Mouse (Mus musculus) lung, postnatal 36 days (tissue): ENCODE measurements around the gene Gm5431.
"Not testable (repeated sequence)": the region's sequence is repeated elsewhere in the genome, so short reads cannot be mapped to it uniquely, and the experiment has no call there.

Source experiments
- DNase-seq: peaks from one replicate; pipeline ENCODE4 v3.0.0; 2022; ENCODE audit warnings: mixed read lengths

Gm5431 gene

GRCm38 (mm10) chr11:48870781-48871180, 31.2 kb downstream of the Gm5431 start:
- no peak for DNase-seq

GRCm38 (mm10) chr11:48869380-48870110, 32.5 kb downstream of the Gm5431 start:
- DNase-seq = peak; percentile 31

GRCm38 (mm10) chr11:48866481-48866880, 35.5 kb downstream of the Gm5431 start:
- no peak for DNase-seq

GRCm38 (mm10) chr11:48863808-48864207, 38.2 kb downstream of the Gm5431 start:
- no peak for DNase-seq

- no peak for DNase-seq
Observed at GRCm38 (mm10) chr11:48862784-48863319, 39.2 kb downstream of the Gm5431 start.

- DNase-seq = peak; percentile 89
Observed at GRCm38 (mm10) chr11:48859014-48859413, 43.0 kb downstream of the Gm5431 start.

GRCm38 (mm10) chr11:48853474-48854180, 48.4 kb downstream of the Gm5431 start:
- DNase-seq = peak; percentile 95

GRCm38 (mm10) chr11:48852624-48853473, 49.2 kb downstream of the Gm5431 start:
- DNase-seq = no peak

GRCm38 (mm10) chr11:48852190-48852589, 49.8 kb downstream of the Gm5431 start:
- DNase-seq = no peak

- peak; percentile 21 for DNase-seq
Observed at GRCm38 (mm10) chr11:48851270-48851995, 50.6 kb downstream of the Gm5431 start.

- no peak for DNase-seq
Observed at GRCm38 (mm10) chr11:48850240-48850639, 51.8 kb downstream of the Gm5431 start.

- DNase-seq = no peak
Observed at GRCm38 (mm10) chr11:48846881-48847280, 55.1 kb downstream of the Gm5431 start.

- DNase-seq = not testable (repeated sequence)
Observed at GRCm38 (mm10) chr11:48846362-48846761, 55.7 kb downstream of the Gm5431 start.

- DNase-seq = no peak
Observed at GRCm38 (mm10) chr11:48845244-48845815, 56.7 kb downstream of the Gm5431 start.

- DNase-seq = no peak
Observed at GRCm38 (mm10) chr11:48844309-48844708, 57.7 kb downstream of the Gm5431 start.

GRCm38 (mm10) chr11:48843202-48843601, 58.8 kb downstream of the Gm5431 start:
- DNase-seq = no peak

- no peak for DNase-seq
Observed at GRCm38 (mm10) chr11:48842378-48842792, 59.6 kb downstream of the Gm5431 start.

- DNase-seq = no peak
Observed at GRCm38 (mm10) chr11:48841213-48841612, 60.8 kb downstream of the Gm5431 start.

GRCm38 (mm10) chr11:48840805-48841204, 61.2 kb downstream of the Gm5431 start:
- no peak for DNase-seq

GRCm38 (mm10) chr11:48838879-48839680, 62.9 kb downstream of the Gm5431 start:
- no peak for DNase-seq

- peak; percentile 70 for DNase-seq
Observed at GRCm38 (mm10) chr11:48838181-48838797, 63.7 kb downstream of the Gm5431 start.
